Mouse (Mus musculus): ENCODE measurements around the gene Tceal7. TPM values are rescaled to one million over a fixed set of nuclear protein-coding genes. Genes with fewer than 3 reads are reported as not detected.

The Tceal7 gene
- polyA plus RNA-seq, 1 experiment = 1.6 TPM

Other genes with a start within 250 kb of the Tceal7 start
- 67.1 and 105 TPM in 2 replicates for gene Arxes2, start 221.0 kb upstream of the Tceal7 start, polyA plus RNA-seq (2012; ENCODE audit: insufficient read depth, insufficient read length, missing spikeins)
- gene Arxes1, start 181.4 kb upstream of the Tceal7 start, polyA plus RNA-seq (2012; ENCODE audit: insufficient read depth, insufficient read length, missing spikeins) = 24.0 and 26.8 TPM in 2 replicates
- not detected in 2 replicates for gene Bex2, start 146.5 kb upstream of the Tceal7 start, polyA plus RNA-seq (2012; ENCODE audit: insufficient read depth, insufficient read length, missing spikeins)
- gene Nxf3, start 129.5 kb upstream of the Tceal7 start, polyA plus RNA-seq (2012; ENCODE audit: insufficient read depth, insufficient read length, missing spikeins) = not detected in 2 replicates
- gene Bex4, start 75.8 kb upstream of the Tceal7 start, polyA plus RNA-seq (2012; ENCODE audit: insufficient read depth, insufficient read length, missing spikeins) = not detected in 2 replicates
- 36.9 and 44.8 TPM in 2 replicates for gene Tceal8, start 42.4 kb upstream of the Tceal7 start, polyA plus RNA-seq (2012; ENCODE audit: insufficient read depth, insufficient read length, missing spikeins)
- 1.3 TPM in 1 of 2 replicates, not detected in the other for gene Tceal5, start 10.9 kb upstream of the Tceal7 start, polyA plus RNA-seq (2012; ENCODE audit: insufficient read depth, insufficient read length, missing spikeins)
- not detected in 2 replicates for gene Bex1, start 734 bp downstream of the Tceal7 start, polyA plus RNA-seq (2012; ENCODE audit: insufficient read depth, insufficient read length, missing spikeins)
- gene Tceal9, start 30.3 kb downstream of the Tceal7 start, polyA plus RNA-seq (2012; ENCODE audit: insufficient read depth, insufficient read length, missing spikeins) = 34.5 and 40.6 TPM in 2 replicates
- gene Bex3, start 55.5 kb downstream of the Tceal7 start, polyA plus RNA-seq (2012; ENCODE audit: insufficient read depth, insufficient read length, missing spikeins) = 3.4 and 4.5 TPM in 2 replicates